Mouse (Mus musculus) embryonic fibroblast, embryonic 13.5 days (primary cell): ENCODE data around the gene Zc3h12a.

Experiments used
- CTCF ChIP-seq: IDR thresholded peaks from 2 replicates; pipeline ENCODE4 v1.5.1; 2011; ENCODE audit warnings: mild to moderate bottlenecking, control low read depth, low read length, moderate library complexity, borderline replicate concordance; ENCODE audit not compliant: insufficient read depth
- POLR2A ChIP-seq: IDR thresholded peaks from 2 replicates; pipeline ENCODE4 v1.6.1; 2011; ENCODE audit warnings: low read depth, mild to moderate bottlenecking, control low read depth, low read length, moderate library complexity

GRCm38 (mm10) chr4:125152469-125152868, 24.8 kb upstream of the Zc3h12a start:
- no peak for TF ChIP-seq POLR2A
- TF ChIP-seq CTCF = no peak
